24 mouse cellular contexts compared by ENCODE assay signal in genomic region chr2:118120095-118120494, GRCm38 (mm10). TPM values are rescaled to one million over a fixed set of nuclear protein-coding genes. Genes with fewer than 3 reads are reported as not detected.
DNase-seq lines count a peak whose midpoint lies in the region; ATAC-seq and TF ChIP-seq lines count a peak whose summit lies in the region.
"Had no signal": no experiment of that assay in that cellular context is flagged by ENCODE, and none has a peak within 500 bp of the region (broad histone marks: within the 10 kb centered on the region; RNA-seq: fewer than 3 reads in every experiment).

No protein-coding gene starts in this region.

- no peak overlapping the region for H3K4me2 ChIP-seq in hindbrain, postnatal 0 days (ENCODE audit: low read depth, low read length)
- H3K4me2 ChIP-seq in liver, embryonic 11.5 days, result no peak overlapping the region

- H3K9ac ChIP-seq in hindbrain, postnatal 0 days (replicated peaks; ENCODE audit: low read length), result no peak overlapping the region
- no peak overlapping the region for H3K9ac ChIP-seq in liver, embryonic 11.5 days (ENCODE audit: low read depth, low read length)

- H3K4me3 ChIP-seq in megakaryocyte, embryonic 14.5 days (replicated peaks), result peak overlapping the region; percentile 66
- no peak overlapping the region for H3K4me3 ChIP-seq in embryonic fibroblast, embryonic 13.5 days (ENCODE audit: insufficient read depth, low read length)
- no peak overlapping the region for H3K4me3 ChIP-seq in hindbrain, postnatal 0 days (ENCODE audit: low read length)
- no peak overlapping the region for H3K4me3 ChIP-seq in liver, embryonic 11.5 days (ENCODE audit: low read depth, low read length)

- no peak for TF ChIP-seq CTCF in embryonic fibroblast, embryonic 13.5 days (IDR thresholded peaks at IDR 0.05; ENCODE audit: borderline replicate concordance, insufficient read depth, low read length)
- TF ChIP-seq CTCF in hindbrain, postnatal 0 days (IDR thresholded peaks at IDR 0.05; ENCODE audit: low read depth), result no peak

- 93% methylated on average over 11 of the region's 11 CpGs for WGBS in hindbrain, postnatal 0 days
- WGBS in liver, embryonic 11.5 days, result 92% methylated on average over 11 of the region's 11 CpGs

- no peak for ATAC-seq in megakaryocyte, adult 5-6 weeks (ENCODE audit: poor library complexity, severe bottlenecking)
- no peak for ATAC-seq in hindbrain, postnatal 0 days
- ATAC-seq in liver, embryonic 11.5 days (replicated peaks; ENCODE audit: low FRiP score), result no peak
- ATAC-seq: activated CD4-positive, CD25-positive, alpha-beta regulatory T cell, adult 4 months; CD4-positive, CD25-positive, alpha-beta regulatory T cell, adult 4 months; Patski had no signal

- no peak overlapping the region for H3K27ac ChIP-seq in embryonic fibroblast, embryonic 13.5 days (ENCODE audit: insufficient read depth, low read length)
- H3K27ac ChIP-seq in hindbrain, postnatal 0 days, result no peak overlapping the region
- no peak overlapping the region for H3K27ac ChIP-seq in liver, embryonic 11.5 days (ENCODE audit: low read depth, low read length)

- H3K9me3 ChIP-seq in megakaryocyte, embryonic 14.5 days, result no peaks in the 10 kb centered on the region
- no peaks in the 10 kb centered on the region for H3K9me3 ChIP-seq in hindbrain, postnatal 0 days (ENCODE audit: low read length)
- no peaks in the 10 kb centered on the region for H3K9me3 ChIP-seq in liver, embryonic 11.5 days (ENCODE audit: control insufficient read depth, low read length)

- DNase-seq in heart, adult 11 months, result peak; percentile 79
- no peak for DNase-seq in heart, adult 18-20 months
- DNase-seq in 3134 (ENCODE audit: extremely low read depth, insufficient read length, low spot score), result peak; percentile 33
- DNase-seq in hindbrain, postnatal 0 days (ENCODE audit: low spot score), result no peak
- no peak for DNase-seq in liver, embryonic 11.5 days (ENCODE audit: low spot score)
- DNase-seq: adrenal gland, adult 2 months; adrenal gland, adult 8-10 months; adrenal gland, postnatal 10 days; adrenal gland, postnatal 14 days; adrenal gland, postnatal 25 days; adrenal gland, postnatal 36 days; B cell, adult 2 months; cerebellum, adult 11 months; cerebellum, adult 11-12 months; cerebellum, adult 18-20 months had no signal

- H3K4me1 ChIP-seq in megakaryocyte, embryonic 14.5 days, result peaks cover 67% of the 10 kb centered on the region
- H3K4me1 ChIP-seq in embryonic fibroblast, embryonic 13.5 days (ENCODE audit: control insufficient read depth, insufficient read depth, low read length), result no peaks in the 10 kb centered on the region
- no peaks in the 10 kb centered on the region; the same call in 1 of the 2 replicates for H3K4me1 ChIP-seq in hindbrain, postnatal 0 days (ENCODE audit: insufficient read depth, low read length)
- H3K4me1 ChIP-seq in liver, embryonic 11.5 days (replicated peaks; ENCODE audit: control insufficient read depth, insufficient read depth, low read length), result no peaks in the 10 kb centered on the region

- TF ChIP-seq POLR2A in embryonic fibroblast, embryonic 13.5 days (IDR thresholded peaks at IDR 0.05; ENCODE audit: low read depth, low read length), result peak; percentile 60

- H3K36me3 ChIP-seq in megakaryocyte, embryonic 14.5 days (replicated peaks; ENCODE audit: low read length), result peaks cover 100% of the 10 kb centered on the region
- 0 out of 2 replicates have a peak, but pooled peaks cover 4% of the 10 kb centered on the region for H3K36me3 ChIP-seq in hindbrain, postnatal 0 days (ENCODE audit: insufficient read depth, low read length)
- H3K36me3 ChIP-seq in liver, embryonic 11.5 days (ENCODE audit: control insufficient read depth, insufficient read depth, low read length), result no peaks in the 10 kb centered on the region; the same call in 1 of the 2 replicates
- H3K36me3 ChIP-seq: G1E had no signal

- no peaks in the 10 kb centered on the region for H3K27me3 ChIP-seq in megakaryocyte, embryonic 14.5 days (replicated peaks)
- H3K27me3 ChIP-seq in hindbrain, postnatal 0 days (ENCODE audit: insufficient read depth, low read length), result no peaks in the 10 kb centered on the region
- no peaks in the 10 kb centered on the region for H3K27me3 ChIP-seq in liver, embryonic 11.5 days (replicated peaks; ENCODE audit: control insufficient read depth, insufficient read depth, low read length)
- H3K27me3 ChIP-seq: CH12.LX, Patski had no signal

RNA-seq across cellular contexts. Expression of gene Thbs1, which starts 8.4 kb away (rescaled TPM):
- 10 to 100 TPM; 12.8 to 13.0 TPM for total RNA-seq in heart, adult 18-20 months (2021)
- polyA plus RNA-seq in megakaryocyte, embryonic 14.5 days (2012; ENCODE audit: insufficient read depth, low replicate concordance), result 258 and 405 TPM in 2 replicates
- 27.3 and 28.8 TPM in 2 replicates for total RNA-seq in megakaryocyte, adult 5-6 weeks (2015)
- total RNA-seq in megakaryocyte, adult 5-6 weeks (2017), result 32.7 and 37.6 TPM in 2 replicates
- 2,892 and 6,250 TPM in 2 replicates for polyA plus RNA-seq in embryonic fibroblast, embryonic 13.5 days (2011; ENCODE audit: insufficient read length, low read depth, missing spikeins)
- total RNA-seq in hindbrain, postnatal 0 days (2014; rRNA removed), result 12.5 and 13.6 TPM in 2 replicates
- polyA plus RNA-seq in hindbrain, postnatal 0 days (2015; fragmentation: Nextera tagmentation; extraction: Ambion mirVana), result 3.3 and 3.7 TPM in 2 replicates
- polyA plus RNA-seq in liver, embryonic 11.5 days (2014; fragmentation: Nextera tagmentation; extraction: Ambion mirVana), result 85.5 and 95.4 TPM in 2 replicates
- total RNA-seq: G1E, MEL had no signal
- polyA plus RNA-seq: activated CD4-positive, CD25-positive, alpha-beta regulatory T cell, adult 4 months had no signal

Comparison
In these comparisons a context has a peak if more than half of its experiments do, and no peak if none do; other contexts are left out.
1. DNase-seq: peak in heart, adult 11 months (single experiment) and 3134 (single experiment); none in heart, adult 18-20 months (0 of 2), hindbrain, postnatal 0 days (single experiment) and liver, embryonic 11.5 days (single experiment).
2. RNA of gene Thbs1, which starts 8.4 kb away (polyA plus RNA-seq): 2,892 to 6,250 TPM in embryonic fibroblast, embryonic 13.5 days, 258 to 405 TPM in megakaryocyte, embryonic 14.5 days and 85.5 to 95.4 TPM in liver, embryonic 11.5 days; 3.3 to 3.7 TPM in hindbrain, postnatal 0 days; every median in the first group is over 10 times any median in the second.